Mouse (Mus musculus): ENCODE data around the gene Fam234a. TPM values are rescaled to one million over a fixed set of nuclear protein-coding genes. Genes with fewer than 3 reads are reported as not detected.
A peak's percentile ranks its signal among the peaks of the same experiment; 100 is the strongest.

Gene Fam234a
- total and polyA plus RNA-seq, 2 experiments from 2014 or later, result 55.6 to 55.7 TPM

GRCm38 (mm10) chr17:26162736-26163135 is 81.3 kb downstream of the Fam234a start:
- WGBS, result 76% methylated on average over 1 of the region's 1 CpGs
- H3K4me2 ChIP-seq (ENCODE audit: low read depth, low read length), result peak overlapping the region; percentile 7
- H3K9me3 ChIP-seq (replicated peaks; ENCODE audit: control insufficient read depth, low read length), result no peaks in the 10 kb centered on the region
- DNase-seq (ENCODE audit: low spot score) (peak; percentile 53), ATAC-seq (ENCODE audit: insufficient read depth, low read depth) (no peak)
- no peaks in the 10 kb centered on the region for H3K4me1 ChIP-seq (ENCODE audit: control insufficient read depth, insufficient read depth)
- no peak overlapping the region for H3K4me3 ChIP-seq (ENCODE audit: low read depth, low read length)
- TF ChIP-seq EP300 (IDR thresholded peaks at IDR 0.05; ENCODE audit: low read depth) (peak; percentile 41; the same call in 1 of the 2 replicates), CTCF (IDR thresholded peaks at IDR 0.05; ENCODE audit: low read depth) (no peak)
- H3K9ac ChIP-seq (replicated peaks; ENCODE audit: low read depth, low read length), result no peak overlapping the region
- H3K27ac ChIP-seq (ENCODE audit: low read depth), result peak overlapping the region; percentile 66
- no peaks in the 10 kb centered on the region for H3K27me3 ChIP-seq (ENCODE audit: control insufficient read depth, insufficient read depth, low read length)
- H3K36me3 ChIP-seq (replicated peaks; ENCODE audit: control insufficient read depth, insufficient read depth, low read length), result no peaks in the 10 kb centered on the region

Other genes starting within 250 kb of the Fam234a start
- 7.9 and 12.4 TPM in 2 replicates for gene Rab11fip3, start 174.7 kb downstream of the Fam234a start, total RNA-seq (2014; rRNA removed; ENCODE audit: low replicate concordance)
- 6.1 and 8.7 TPM in 2 replicates for gene Rab11fip3, start 174.7 kb downstream of the Fam234a start, polyA plus RNA-seq (2015; fragmentation: Nextera tagmentation; extraction: Ambion mirVana)
- 35.3 and 44.6 TPM in 2 replicates for gene Decr2, start 153.9 kb downstream of the Fam234a start, total RNA-seq (2014; rRNA removed; ENCODE audit: low replicate concordance)
- gene Decr2, start 153.9 kb downstream of the Fam234a start, polyA plus RNA-seq (2015; fragmentation: Nextera tagmentation; extraction: Ambion mirVana), result 35.3 and 36.6 TPM in 2 replicates
- gene Nme4, start 148.6 kb downstream of the Fam234a start, total RNA-seq (2014; rRNA removed; ENCODE audit: low replicate concordance), result 28.5 and 60.6 TPM in 2 replicates
- gene Nme4, start 148.6 kb downstream of the Fam234a start, polyA plus RNA-seq (2015; fragmentation: Nextera tagmentation; extraction: Ambion mirVana), result 26.5 and 27.5 TPM in 2 replicates
- 2.1 and 2.5 TPM in 2 replicates for gene Tmem8, start 130.9 kb downstream of the Fam234a start, total RNA-seq (2014; rRNA removed; ENCODE audit: low replicate concordance)
- gene Tmem8, start 130.9 kb downstream of the Fam234a start, polyA plus RNA-seq (2015; fragmentation: Nextera tagmentation; extraction: Ambion mirVana), result 0.51 and 0.69 TPM in 2 replicates
- gene Mrpl28, start 120.7 kb downstream of the Fam234a start, total RNA-seq (2014; rRNA removed; ENCODE audit: low replicate concordance), result 213 and 275 TPM in 2 replicates
- gene Mrpl28, start 120.7 kb downstream of the Fam234a start, polyA plus RNA-seq (2015; fragmentation: Nextera tagmentation; extraction: Ambion mirVana), result 222 and 226 TPM in 2 replicates
- gene Axin1, start 105.6 kb downstream of the Fam234a start, total RNA-seq (2014; rRNA removed; ENCODE audit: low replicate concordance), result 15.9 and 21.2 TPM in 2 replicates
- 3.3 and 4.2 TPM in 2 replicates for gene Axin1, start 105.6 kb downstream of the Fam234a start, polyA plus RNA-seq (2015; fragmentation: Nextera tagmentation; extraction: Ambion mirVana)
- gene Pdia2, start 45.2 kb downstream of the Fam234a start, total RNA-seq (2014; rRNA removed; ENCODE audit: low replicate concordance), result 0.85 TPM in 1 of 2 replicates, not detected in the other
- 0.10 TPM in 1 of 2 replicates, not detected in the other for gene Pdia2, start 45.2 kb downstream of the Fam234a start, polyA plus RNA-seq (2015; fragmentation: Nextera tagmentation; extraction: Ambion mirVana)
- gene Rgs11, start 41.3 kb downstream of the Fam234a start, total RNA-seq (2014; rRNA removed; ENCODE audit: low replicate concordance), result 1.5 and 6.4 TPM in 2 replicates
- 1.2 and 1.5 TPM in 2 replicates for gene Rgs11, start 41.3 kb downstream of the Fam234a start, polyA plus RNA-seq (2015; fragmentation: Nextera tagmentation; extraction: Ambion mirVana)
- gene Arhgdig, start 36.5 kb downstream of the Fam234a start, total RNA-seq (2014; rRNA removed; ENCODE audit: low replicate concordance), result 0.58 and 1.9 TPM in 2 replicates
- 1.4 TPM in 2 replicates for gene Arhgdig, start 36.5 kb downstream of the Fam234a start, polyA plus RNA-seq (2015; fragmentation: Nextera tagmentation; extraction: Ambion mirVana)
- 36.7 and 41.5 TPM in 2 replicates for gene Luc7l, start 8.7 kb upstream of the Fam234a start, total RNA-seq (2014; rRNA removed; ENCODE audit: low replicate concordance)
- 34.4 and 36.1 TPM in 2 replicates for gene Luc7l, start 8.7 kb upstream of the Fam234a start, polyA plus RNA-seq (2015; fragmentation: Nextera tagmentation; extraction: Ambion mirVana)
- gene Neurl1b, start 170.6 kb upstream of the Fam234a start, total RNA-seq (2014; rRNA removed; ENCODE audit: low replicate concordance), result 66.1 and 143 TPM in 2 replicates
- 1.2 and 1.6 TPM in 2 replicates for gene Neurl1b, start 170.6 kb upstream of the Fam234a start, polyA plus RNA-seq (2015; fragmentation: Nextera tagmentation; extraction: Ambion mirVana)